Mouse (Mus musculus) CH12.LX (cell line): Measurements from ENCODE around the gene Rbfox1. TPM values are rescaled to one million over a fixed set of nuclear protein-coding genes. Genes with fewer than 3 reads are reported as not detected.

Source experiments
- DNase-seq: peaks from one replicate; pipeline ENCODE4 v3.0.0-alpha.2; 2013; ENCODE audit errors: extremely low read depth
- H3K27ac ChIP-seq: 2 replicates; pipeline ENCODE4 v1.5.1; 2012; ENCODE audit warnings: low read depth, mild to moderate bottlenecking, control low read depth, moderate library complexity; ENCODE audit not compliant: insufficient read depth
- H3K27me3 ChIP-seq: replicated peaks from 2 replicates; pipeline ENCODE3; 2012; ENCODE audit warnings: inconsistent platforms
- H3K36me3 ChIP-seq, 2 experiments: replicated peaks in 1 of 2; 2 replicates each; pipeline versions ENCODE3 to v1.6.1; 2012; ENCODE audit warnings: inconsistent platforms in 1 of 2, low read length in 1 of 2, mild to moderate bottlenecking in 1 of 2, mixed read lengths in 1 of 2, moderate library complexity in 1 of 2; ENCODE audit not compliant: control insufficient read depth in 1 of 2, insufficient read depth in 1 of 2
- H3K4me1 ChIP-seq, 2 experiments: 2 replicates each; pipeline ENCODE4 v1.6.1; 2012; ENCODE audit warnings: inconsistent platforms in 1 of 2, moderate library complexity in 1 of 2; ENCODE audit not compliant: insufficient read depth in 2 of 2, control insufficient read depth in 1 of 2
- H3K4me2 ChIP-seq: 2 replicates; pipeline ENCODE4 v1.6.1; 2012; ENCODE audit warnings: low read depth, mild to moderate bottlenecking, control low read depth; ENCODE audit not compliant: poor library complexity, insufficient read depth, severe bottlenecking
- H3K4me3 ChIP-seq, 3 experiments: fragments of 150-350 bp in 1 of 3; sonication (generic) in 1 of 3; replicated peaks in 1 of 3; 2 replicates each; pipeline versions ENCODE3 to v1.5.1; 2011 to 2012; ENCODE audit warnings: low read depth in 2 of 3, low read length in 2 of 3, mild to moderate bottlenecking in 2 of 3, moderate library complexity in 2 of 3, control low read depth in 1 of 3, improper control_type of control experiment in 1 of 3, inconsistent platforms in 1 of 3, mixed read lengths in 1 of 3; ENCODE audit not compliant: poor library complexity in 1 of 3
- H3K79me2 ChIP-seq: replicated peaks from 2 replicates; pipeline ENCODE4 v1.6.1; 2012; ENCODE audit warnings: mild to moderate bottlenecking, moderate library complexity; ENCODE audit not compliant: control insufficient read depth, poor library complexity, insufficient read depth, severe bottlenecking; ENCODE audit errors: extremely low read depth
- H3K9ac ChIP-seq: 2 replicates; pipeline ENCODE4 v1.6.1; 2012; ENCODE audit warnings: low read depth, mild to moderate bottlenecking, control low read depth, moderate library complexity; ENCODE audit not compliant: insufficient read depth
- H3K9me3 ChIP-seq: replicated peaks from 2 replicates; pipeline ENCODE3; 2012; ENCODE audit warnings: low read length, inconsistent platforms, mixed read lengths
- E2F4 ChIP-seq: IDR thresholded peaks from 2 replicates; pipeline ENCODE4 v1.6.1; 2011; ENCODE audit warnings: low read depth, low read length, improper control_type of control experiment; ENCODE audit not compliant: insufficient replicate concordance
- MAZ ChIP-seq: IDR thresholded peaks from 2 replicates; pipeline ENCODE4 v1.6.1; 2012; ENCODE audit warnings: low read depth, mild to moderate bottlenecking, inconsistent platforms, low read length, improper control_type of control experiment, moderate library complexity
- MEF2A ChIP-seq: IDR thresholded peaks from 2 replicates; pipeline ENCODE4 v1.6.1; 2014; ENCODE audit warnings: low read depth, mild to moderate bottlenecking, inconsistent platforms, low read length, improper control_type of control experiment, borderline replicate concordance
- MXI1 ChIP-seq: IDR thresholded peaks from 2 replicates; pipeline ENCODE4 v1.6.1; 2011; ENCODE audit warnings: mild to moderate bottlenecking, low read depth, low read length, improper control_type of control experiment
- MYC ChIP-seq: IDR thresholded peaks from 2 replicates; pipeline ENCODE4 v1.6.1; 2011; ENCODE audit warnings: low read depth, mild to moderate bottlenecking, improper control_type of control experiment, low read length
- NELFE ChIP-seq: IDR thresholded peaks from 2 replicates; pipeline ENCODE4 v1.6.1; 2011; ENCODE audit warnings: low read depth, low read length, improper control_type of control experiment
- POLR2AphosphoS2 ChIP-seq: IDR thresholded peaks from 2 replicates; pipeline ENCODE4 v1.6.1; 2011; ENCODE audit warnings: low read depth, low read length, improper control_type of control experiment
- SIN3A ChIP-seq: IDR thresholded peaks from 2 replicates; pipeline ENCODE4 v1.6.1; 2012; ENCODE audit warnings: low read length, improper control_type of control experiment, inconsistent platforms
- TBP ChIP-seq: conservative IDR thresholded peaks from 2 replicates; pipeline ENCODE4 v1.6.1; 2011; ENCODE audit warnings: low read depth, low read length, improper control_type of control experiment
- TCF12 ChIP-seq: IDR thresholded peaks from 2 replicates; pipeline ENCODE4 v1.6.1; 2014; ENCODE audit warnings: low read depth, mild to moderate bottlenecking, inconsistent platforms, low read length, improper control_type of control experiment
- USF1 ChIP-seq: IDR thresholded peaks from 2 replicates; pipeline ENCODE4 v1.6.1; 2014; ENCODE audit warnings: low read depth, mild to moderate bottlenecking, inconsistent platforms, low read length, improper control_type of control experiment
- USF2 ChIP-seq: conservative IDR thresholded peaks from 2 replicates; pipeline ENCODE4 v1.6.1; 2011; ENCODE audit warnings: low read depth, low read length, improper control_type of control experiment
- dilution Hi-C: fragments of 300-500 bp; cut with MboI; formaldehyde crosslinking; loops from 2 replicates; pipeline ENCODE4 v1.14.3; 2020; ENCODE audit warnings: low sequenced_read_pairs; ENCODE audit not compliant: extremely low pct_unique_long_range_greater_than_20kb, extremely low pct_ligation_motif_present
- in situ Hi-C: fragments of 300-500 bp; cut with MboI; formaldehyde crosslinking; loops from 3 replicates; pipeline ENCODE4 v1.14.3; 2019; ENCODE audit warnings: low sequenced_read_pairs, low pct_ligation_motif_present, low pct_unique_long_range_greater_than_20kb, mixed read lengths
- polyA plus RNA-seq: library from polyadenylated mRNA; unstranded; fragments of >175 nt; gene quantifications from 2 replicates; pipeline ENCODE4 v1.2.1, GENCODE M21; 2012; ENCODE audit warnings: low read depth; ENCODE audit not compliant: insufficient read length
- total RNA-seq, 2 experiments: library from RNA; depleted of rRNA; stranded (reverse); fragments of 300-350 nt in 1 of 2; fragments of >200 nt in 1 of 2; gene quantifications; 2 replicates each; pipeline ENCODE4 v1.2.3; 2012 to 2014

The Rbfox1 gene
- total and polyA plus RNA-seq, 3 experiments, result not detected

DNA sequence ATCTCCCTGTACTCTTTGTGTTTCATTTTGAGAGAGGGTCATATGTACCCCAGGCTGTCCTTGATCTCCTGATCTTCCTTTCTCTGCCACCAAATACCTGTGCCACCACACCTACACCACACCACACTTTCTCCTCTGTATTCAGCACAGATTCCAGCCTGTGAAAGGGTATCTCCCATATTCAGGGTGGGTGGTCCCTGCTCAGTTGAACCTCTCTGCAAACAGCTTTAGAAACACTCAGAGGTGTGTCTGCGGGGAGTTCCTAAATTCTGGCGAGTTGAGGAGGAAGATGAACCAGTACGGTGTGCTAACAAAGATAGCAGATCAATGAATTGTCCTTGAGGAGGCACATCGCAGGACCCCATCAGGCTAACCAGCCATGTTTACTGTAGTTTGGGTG is 1572.4 kb downstream of the Rbfox1 start:
- Histone ChIP-seq H3K9me3 (peaks cover 59% of the 10 kb centered on the region), H3K36me3 (no peaks in the 10 kb centered on the region), H3K4me1 (no peaks in the 10 kb centered on the region), H3K9ac (no peak overlapping the region), H3K4me2 (no peak overlapping the region), H3K27me3 (no peaks in the 10 kb centered on the region), H3K79me2 (no peaks in the 10 kb centered on the region), H3K27ac (no peak overlapping the region), H3K4me3 (no peak overlapping the region)
- in situ Hi-C loops, result no loop called here
- no peak for DNase-seq
- TF ChIP-seq MAZ, result no peak
- no peak for TF ChIP-seq SIN3A
- no peak for TF ChIP-seq POLR2AphosphoS2
- no peak for TF ChIP-seq E2F4
- no peak for TF ChIP-seq MYC
- no peak for TF ChIP-seq USF2
- TF ChIP-seq NELFE, result no peak
- TF ChIP-seq MXI1, result no peak
- no peak for TF ChIP-seq USF1
- no peak for TF ChIP-seq TBP
- no peak for TF ChIP-seq MEF2A
- TF ChIP-seq TCF12, result no peak
- dilution Hi-C loops, result no loop called here
